Mouse (Mus musculus) CD4-positive, CD25-positive, alpha-beta regulatory T cell, adult 9 weeks (primary cell): ENCODE measurements around the gene March6. TPM values are rescaled to one million over a fixed set of nuclear protein-coding genes. Genes with fewer than 3 reads are reported as not detected.

Experiments
- polyA plus RNA-seq: library from polyadenylated mRNA; unstranded; fragments of 100-300 nt; shearing (Covaris generic); gene quantifications from one replicate; pipeline ENCODE4 v1.2.1, GENCODE M21; 2017

March6 gene
- polyA plus RNA-seq: 11.1 TPM

GRCm38 (mm10) chr15:31530659-31531445 is at the start of gene March6:
March6 (minus strand) TSS chr15:31531053.

GRCm38 (mm10) chr15:31565184-31565583 is 34.3 kb upstream of the March6 start, which contains the start of gene Cmbl:
Cmbl (plus strand) TSS chr15:31565389.

GRCm38 (mm10) chr15:31453098-31453916 is 77.5 kb downstream of the March6 start, which contains the start of gene Ropn1l:
Ropn1l (minus strand) TSS chr15:31453737.

Other genes starting within 250 kb of the March6 start
- not detected for gene Ankrd33b, start 163.3 kb downstream of the March6 start, polyA plus RNA-seq
- 0.38 TPM for gene Ropn1l, start 77.3 kb downstream of the March6 start, polyA plus RNA-seq
- gene Cmbl, start 34.3 kb upstream of the March6 start, polyA plus RNA-seq: 0.47 TPM
- 386 TPM for gene Cct5, start 70.8 kb upstream of the March6 start, polyA plus RNA-seq
- gene Fam173b, start 70.8 kb upstream of the March6 start, polyA plus RNA-seq: 14.5 TPM